ENCODE assay signal across 24 mouse cellular contexts in the genomic region with DNA sequence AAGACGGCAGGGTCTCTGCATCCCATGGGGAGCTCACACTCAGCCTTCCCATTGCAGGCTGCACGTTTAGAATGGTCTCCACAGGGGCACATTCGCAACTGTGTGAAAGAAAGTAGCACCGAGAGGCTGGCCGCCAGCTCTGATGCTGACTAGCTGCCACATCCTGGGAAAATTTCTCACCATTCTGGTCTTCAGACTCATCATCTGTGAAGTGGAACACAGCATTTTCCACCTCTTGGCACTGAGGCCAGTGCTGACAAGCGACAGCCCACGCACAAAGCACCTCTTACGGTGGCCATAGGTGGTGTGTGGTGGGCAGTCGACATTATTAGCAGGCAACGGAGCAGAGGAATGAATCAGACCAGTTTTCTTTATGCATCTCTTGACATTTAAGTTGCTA.
DNase-seq lines count a peak whose midpoint lies in the region; ATAC-seq and TF ChIP-seq lines count a peak whose summit lies in the region.
"Had no signal": no experiment of that assay in that cellular context is flagged by ENCODE, and none has a peak within 500 bp of the region (broad histone marks: within the 10 kb centered on the region; RNA-seq: fewer than 3 reads in every experiment).

No protein-coding gene starts in this region.

- ATAC-seq in hindbrain, postnatal 0 days, result no peak
- no peak for ATAC-seq in hindbrain, embryonic 12.5 days (ENCODE audit: low FRiP score)

- no peak overlapping the region for H3K4me3 ChIP-seq in hindbrain, postnatal 0 days (ENCODE audit: low read length)
- H3K4me3 ChIP-seq in hindbrain, embryonic 12.5 days, result no peak overlapping the region
- H3K4me3 ChIP-seq: embryonic facial prominence, embryonic 15.5 days; gastrocnemius, adult 2 months; heart, embryonic 12.5 days; megakaryocyte, embryonic 14.5 days had no signal

- no peaks in the 10 kb centered on the region for H3K27me3 ChIP-seq in hindbrain, postnatal 0 days (ENCODE audit: insufficient read depth, low read length)
- H3K27me3 ChIP-seq in hindbrain, embryonic 12.5 days, result no peaks in the 10 kb centered on the region
- H3K27me3 ChIP-seq: embryonic facial prominence, embryonic 15.5 days; heart, embryonic 12.5 days had no signal

- no peak overlapping the region for H3K4me2 ChIP-seq in hindbrain, postnatal 0 days (ENCODE audit: low read depth, low read length)
- no peak overlapping the region for H3K4me2 ChIP-seq in hindbrain, embryonic 12.5 days (replicated peaks)
- H3K4me2 ChIP-seq: embryonic facial prominence, embryonic 15.5 days; heart, embryonic 12.5 days; liver, embryonic 11.5 days had no signal

- TF ChIP-seq CTCF in hindbrain, postnatal 0 days (IDR thresholded peaks at IDR 0.05; ENCODE audit: low read depth), result no peak

- H3K36me3 ChIP-seq in hindbrain, postnatal 0 days (ENCODE audit: insufficient read depth, low read length), result no peaks in the 10 kb centered on the region
- H3K36me3 ChIP-seq in hindbrain, embryonic 12.5 days, result no peaks in the 10 kb centered on the region
- H3K36me3 ChIP-seq: embryonic facial prominence, embryonic 15.5 days; heart, embryonic 12.5 days had no signal

- no peak overlapping the region for H3K27ac ChIP-seq in hindbrain, postnatal 0 days
- H3K27ac ChIP-seq in hindbrain, embryonic 12.5 days, result no peak overlapping the region
- H3K27ac ChIP-seq: embryonic facial prominence, embryonic 15.5 days; kidney, postnatal 0 days had no signal

- H3K9ac ChIP-seq in hindbrain, postnatal 0 days (replicated peaks; ENCODE audit: low read length), result no peak overlapping the region
- H3K9ac ChIP-seq in hindbrain, embryonic 12.5 days, result no peak overlapping the region
- H3K9ac ChIP-seq: embryonic facial prominence, embryonic 15.5 days; heart, embryonic 12.5 days had no signal

- H3K9me3 ChIP-seq in hindbrain, postnatal 0 days (ENCODE audit: low read length), result no peaks in the 10 kb centered on the region
- no peaks in the 10 kb centered on the region for H3K9me3 ChIP-seq in hindbrain, embryonic 12.5 days (replicated peaks)
- H3K9me3 ChIP-seq: embryonic facial prominence, embryonic 15.5 days had no signal

- DNase-seq in hindbrain, postnatal 0 days (ENCODE audit: low spot score), result peak; percentile 30
- DNase-seq in testis, postnatal 14 days (ENCODE audit: low spot score), result peak; percentile 37
- DNase-seq in testis, postnatal 10 days (ENCODE audit: low spot score), result no peak
- peak; percentile 25 to 45 for DNase-seq in left cerebral cortex, postnatal 36 days (ENCODE audit: low spot score in 2 of 2)
- DNase-seq in telencephalon, adult 2 months (ENCODE audit: low read depth, low spot score), result peak; percentile 38
- no peak for DNase-seq in adrenal gland, postnatal 25 days
- no peak for DNase-seq in ovary, postnatal 36 days (ENCODE audit: low spot score)
- DNase-seq: adrenal gland, postnatal 10 days; cerebellum, adult 11-12 months; cerebellum, postnatal 14 days; embryo, embryonic 11 days; gastrocnemius, adult 2 months; heart, postnatal 14 days; kidney, adult 18-20 months; lung, adult 18-20 months; lung, postnatal 14 days; spleen, adult 18-20 months; thymus, adult 2 months had no signal

- intact Hi-C loops in left cerebral cortex, postnatal 36 days (cut with DNase I), result no loop called here

- 22% methylated on average over 10 of the region's 10 CpGs for WGBS in hindbrain, postnatal 0 days
- WGBS in hindbrain, embryonic 12.5 days, result 43% methylated on average over 10 of the region's 10 CpGs

- peaks cover 4% of the 10 kb centered on the region for H3K4me1 ChIP-seq in hindbrain, postnatal 0 days (ENCODE audit: insufficient read depth, low read length)
- peaks cover 8% of the 10 kb centered on the region for H3K4me1 ChIP-seq in hindbrain, embryonic 12.5 days
- H3K4me1 ChIP-seq: megakaryocyte, embryonic 14.5 days had no signal

Comparison
In these comparisons a context has a peak if more than half of its experiments do, and no peak if none do; other contexts are left out.
1. DNase-seq: peak in hindbrain, postnatal 0 days (single experiment), testis, postnatal 14 days (single experiment), left cerebral cortex, postnatal 36 days (2 of 2) and telencephalon, adult 2 months (single experiment); none in testis, postnatal 10 days (single experiment), adrenal gland, postnatal 25 days (single experiment) and ovary, postnatal 36 days (single experiment).